Mouse (Mus musculus): Measurements from ENCODE around the gene D17H6S53E.
"Not testable (repeated sequence)": the region's sequence is repeated elsewhere in the genome, so short reads cannot be mapped to it uniquely, and the experiment has no call there.

The D17H6S53E gene

GRCm38 (mm10) chr17:35101161-35101560 lies 25.0 kb upstream of the D17H6S53E start:
- no peak for DNase-seq (ENCODE audit: low spot score)

- DNase-seq (ENCODE audit: low spot score): no peak
These were observed 23.9 kb upstream of the D17H6S53E start for GRCm38 (mm10) chr17:35102299-35102698.

GRCm38 (mm10) chr17:35103221-35103690 lies 22.9 kb upstream of the D17H6S53E start:
- DNase-seq (ENCODE audit: low spot score): no peak

GRCm38 (mm10) chr17:35104079-35104478 lies 22.1 kb upstream of the D17H6S53E start:
- DNase-seq (ENCODE audit: low spot score): no peak

GRCm38 (mm10) chr17:35104754-35105153 lies 21.4 kb upstream of the D17H6S53E start:
- DNase-seq (ENCODE audit: low spot score): no peak

GRCm38 (mm10) chr17:35105740-35106389 lies 20.3 kb upstream of the D17H6S53E start:
- no peak for DNase-seq (ENCODE audit: low spot score)

GRCm38 (mm10) chr17:35106522-35106921 lies 19.7 kb upstream of the D17H6S53E start:
- DNase-seq (ENCODE audit: low spot score): no peak

- no peak for DNase-seq (ENCODE audit: low spot score)
These were observed 18.1 kb upstream of the D17H6S53E start, which contains the start of gene Ly6g5c for GRCm38 (mm10) chr17:35108097-35108496. Ly6g5c (plus strand) TSS chr17:35108279.

GRCm38 (mm10) chr17:35111774-35112173 lies 14.4 kb upstream of the D17H6S53E start:
- DNase-seq (ENCODE audit: low spot score): no peak

- no peak for DNase-seq (ENCODE audit: low spot score)
These were observed 10.8 kb upstream of the D17H6S53E start, which contains the start of gene Ly6g5b for GRCm38 (mm10) chr17:35115046-35116019. Ly6g5b (minus strand) TSS chr17:35115428.

- peak; percentile 41 for DNase-seq (ENCODE audit: low spot score)
These were observed 5.4 kb upstream of the D17H6S53E start for GRCm38 (mm10) chr17:35120745-35121142.

GRCm38 (mm10) chr17:35121143-35121799 lies 4.9 kb upstream of the D17H6S53E start, which contains the start of gene Gpank1:
Gpank1 (plus strand) TSS chr17:35121455.
- peak; percentile 95 for DNase-seq (ENCODE audit: low spot score)

GRCm38 (mm10) chr17:35121871-35122303 lies 4.3 kb upstream of the D17H6S53E start, which contains the start of gene Csnk2b:
Csnk2b (minus strand) TSS chr17:35122053.
- no peak for DNase-seq (ENCODE audit: low spot score)

- not testable (repeated sequence) for DNase-seq (ENCODE audit: low spot score)
These were observed 2.9 kb upstream of the D17H6S53E start for GRCm38 (mm10) chr17:35123287-35123686.

- DNase-seq (ENCODE audit: low spot score): not testable (repeated sequence)
These were observed 1.8 kb upstream of the D17H6S53E start for GRCm38 (mm10) chr17:35124261-35124896.

GRCm38 (mm10) chr17:35125081-35125480 lies 1.1 kb upstream of the D17H6S53E start:
- DNase-seq (ENCODE audit: low spot score): no peak

- DNase-seq (ENCODE audit: low spot score): no peak
These were observed 595 bp upstream of the D17H6S53E start for GRCm38 (mm10) chr17:35125578-35125977.

- no peak for DNase-seq (ENCODE audit: low spot score)
These were observed 844 bp downstream of the D17H6S53E start for GRCm38 (mm10) chr17:35127017-35127416.

- no peak for DNase-seq (ENCODE audit: low spot score)
These were observed 2.8 kb downstream of the D17H6S53E start for GRCm38 (mm10) chr17:35128996-35129395.

GRCm38 (mm10) chr17:35131038-35131437 lies 4.9 kb downstream of the D17H6S53E start:
- no peak for DNase-seq (ENCODE audit: low spot score)

- no peak for DNase-seq (ENCODE audit: low spot score)
These were observed 5.5 kb downstream of the D17H6S53E start, which contains the start of gene Apom for GRCm38 (mm10) chr17:35131500-35132173. Apom (minus strand) TSS chr17:35132050.

Data from ovary, postnatal 14 days (tissue).